Mouse (Mus musculus): ENCODE data around the gene Ppdpf. TPM values are rescaled to one million over a fixed set of nuclear protein-coding genes. Genes with fewer than 3 reads are reported as not detected.

The Ppdpf gene
- 197 TPM in 2 replicates for polyA plus RNA-seq (2015; fragmentation: Nextera tagmentation; extraction: Ambion mirVana)

DNA sequence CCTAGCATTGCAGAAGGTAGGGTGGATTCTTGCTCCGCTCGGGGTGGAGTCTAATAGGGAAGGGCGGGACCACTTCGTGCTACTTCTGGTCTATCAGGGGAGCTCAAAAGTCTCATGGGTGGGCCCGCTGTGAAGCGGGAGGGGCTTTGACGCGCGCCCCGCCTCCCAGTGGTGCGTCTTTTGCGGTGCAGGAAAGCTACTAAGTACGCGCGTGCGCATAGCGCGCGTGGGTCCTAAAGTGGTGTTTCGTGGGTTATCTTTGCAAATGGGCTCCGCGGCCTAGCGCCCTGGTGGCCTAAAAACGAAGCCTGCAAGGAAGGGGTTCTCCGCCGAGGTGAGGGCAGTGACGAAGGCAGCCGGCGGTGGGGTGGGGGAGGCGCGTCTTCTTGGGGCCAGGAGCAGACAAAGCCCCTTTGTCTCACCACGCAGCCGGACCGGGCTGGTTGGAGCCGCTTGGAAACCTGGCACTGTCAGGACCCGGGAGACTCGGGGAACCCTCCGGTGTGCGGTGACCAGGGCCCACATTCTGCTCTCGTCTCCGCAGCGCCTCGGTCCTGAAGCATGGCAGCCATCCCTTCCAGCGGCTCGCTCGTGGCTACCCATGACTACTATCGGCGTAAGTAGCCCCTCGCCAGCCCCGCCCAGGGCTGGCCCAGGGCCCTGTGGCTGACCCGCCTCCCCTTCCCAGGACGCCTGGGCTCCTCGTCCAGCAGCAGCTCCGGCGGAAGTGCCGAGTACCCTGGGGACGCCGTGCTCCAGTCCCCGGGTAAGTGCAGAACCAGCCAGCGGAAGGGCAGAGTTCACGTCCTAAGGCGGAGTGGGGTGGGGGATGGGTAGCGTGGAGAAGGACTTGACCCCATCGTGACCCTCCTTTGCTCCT, at the start of gene Ppdpf:
TSS of gene Ppdpf (plus strand) at position 127 of the 880 bp plus-strand sequence.
- Histone ChIP-seq H3K4me3 (ENCODE audit: low read depth, low read length) (peak within 1 kb of the TSS; percentile 68), H3K9ac (ENCODE audit: low read depth, low read length) (peak within 1 kb of the TSS; percentile 82), H3K27me3 (replicated peaks; ENCODE audit: control insufficient read depth, insufficient read depth, low read length) (no peaks in the 10 kb centered on the region), H3K36me3 (ENCODE audit: control insufficient read depth, insufficient read depth) (no peaks in the 10 kb centered on the region; the same call in 1 of the 2 replicates), H3K9me3 (ENCODE audit: control insufficient read depth) (no peaks in the 10 kb centered on the region), H3K4me1 (replicated peaks; ENCODE audit: control insufficient read depth, insufficient read depth, low read length) (no peaks in the 10 kb centered on the region), H3K4me2 (replicated peaks; ENCODE audit: low read depth) (peak within 1 kb of the TSS; percentile 71), H3K27ac (ENCODE audit: low read depth, low read length) (peak within 1 kb of the TSS; percentile 95)
- peak; percentile 92 for ATAC-seq
- under 1% methylated on average over 63 of the region's 64 CpGs for WGBS
- 0 out of 2 replicates have a peak, but pooled peaks have one; percentile 37 for TF ChIP-seq CTCF (IDR thresholded peaks at IDR 0.05; ENCODE audit: low read depth)

DNA sequence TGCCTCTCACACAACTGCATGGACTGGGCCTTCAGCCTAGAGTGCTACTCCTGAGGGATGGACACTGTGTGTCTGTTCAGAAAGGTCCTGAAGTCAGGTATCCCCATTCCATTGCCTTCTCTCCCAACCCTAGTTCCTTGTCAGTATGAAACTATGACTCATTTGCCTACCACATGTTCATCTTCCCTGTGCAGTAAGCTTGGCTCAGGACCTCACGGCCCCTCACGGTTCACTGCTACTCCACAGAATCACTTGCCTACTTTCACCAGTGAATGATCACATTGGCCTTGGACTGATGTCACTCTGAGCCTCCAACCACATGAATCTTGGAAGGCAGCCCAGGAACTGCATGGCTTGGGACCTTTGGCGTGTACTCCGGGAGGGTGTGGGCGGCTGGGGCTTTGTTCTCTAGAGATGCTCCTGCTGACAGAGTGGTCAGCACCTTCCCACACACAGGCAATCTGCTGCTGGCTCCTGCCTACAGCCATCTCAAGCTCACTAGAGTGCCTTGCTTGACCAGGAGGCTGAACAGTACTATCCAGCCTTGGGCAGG, 47.3 kb upstream of the Ppdpf start:
- 89% methylated on average over 5 of the region's 5 CpGs for WGBS
- ATAC-seq = no peak
- no peaks in the 10 kb centered on the region for H3K36me3 ChIP-seq (ENCODE audit: control insufficient read depth, insufficient read depth)
- no peaks in the 10 kb centered on the region for H3K4me1 ChIP-seq (replicated peaks; ENCODE audit: control insufficient read depth, insufficient read depth, low read length)
- no peak overlapping the region for H3K27ac ChIP-seq (ENCODE audit: low read depth, low read length)
- H3K9ac ChIP-seq (ENCODE audit: low read depth, low read length) = no peak overlapping the region
- no peak overlapping the region for H3K4me3 ChIP-seq (ENCODE audit: low read depth, low read length)
- TF ChIP-seq CTCF (IDR thresholded peaks at IDR 0.05; ENCODE audit: low read depth) = no peak
- no peak overlapping the region for H3K4me2 ChIP-seq (replicated peaks; ENCODE audit: low read depth)
- H3K9me3 ChIP-seq (ENCODE audit: control insufficient read depth) = no peaks in the 10 kb centered on the region
- peaks cover 35% of the 10 kb centered on the region for H3K27me3 ChIP-seq (replicated peaks; ENCODE audit: control insufficient read depth, insufficient read depth, low read length)

DNA sequence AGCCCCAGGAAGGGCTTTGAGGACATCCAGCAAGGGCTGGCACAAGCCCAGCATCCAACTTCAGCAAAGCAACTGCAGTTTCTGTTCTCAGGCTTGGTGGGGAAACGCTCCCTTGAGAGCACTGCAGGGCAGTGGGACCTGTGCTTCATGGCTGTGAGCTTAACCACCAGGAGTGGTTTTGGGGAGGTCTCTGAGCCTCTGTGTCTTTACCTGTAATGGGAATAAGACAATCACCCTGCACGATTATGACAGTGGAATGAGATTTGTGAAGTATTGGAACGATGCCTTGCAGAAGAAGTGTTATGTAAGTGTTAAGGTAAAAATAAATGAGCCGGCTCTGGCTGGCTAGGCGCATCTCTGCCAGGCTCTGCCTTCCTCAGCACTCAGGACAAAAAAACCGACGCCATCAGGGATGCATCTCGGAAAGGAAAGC, 44.3 kb upstream of the Ppdpf start:
- 68% methylated on average over 8 of the region's 8 CpGs for WGBS
- Histone ChIP-seq H3K27ac (ENCODE audit: low read depth, low read length) (no peak overlapping the region), H3K27me3 (replicated peaks; ENCODE audit: control insufficient read depth, insufficient read depth, low read length) (peaks cover 17% of the 10 kb centered on the region; the same call in 1 of the 2 replicates), H3K36me3 (ENCODE audit: control insufficient read depth, insufficient read depth) (no peaks in the 10 kb centered on the region), H3K4me2 (replicated peaks; ENCODE audit: low read depth) (no peak overlapping the region), H3K9me3 (ENCODE audit: control insufficient read depth) (no peaks in the 10 kb centered on the region), H3K9ac (ENCODE audit: low read depth, low read length) (no peak overlapping the region), H3K4me1 (replicated peaks; ENCODE audit: control insufficient read depth, insufficient read depth, low read length) (no peaks in the 10 kb centered on the region), H3K4me3 (ENCODE audit: low read depth, low read length) (no peak overlapping the region)
- no peak for ATAC-seq
- TF ChIP-seq CTCF (IDR thresholded peaks at IDR 0.05; ENCODE audit: low read depth) = no peak

DNA sequence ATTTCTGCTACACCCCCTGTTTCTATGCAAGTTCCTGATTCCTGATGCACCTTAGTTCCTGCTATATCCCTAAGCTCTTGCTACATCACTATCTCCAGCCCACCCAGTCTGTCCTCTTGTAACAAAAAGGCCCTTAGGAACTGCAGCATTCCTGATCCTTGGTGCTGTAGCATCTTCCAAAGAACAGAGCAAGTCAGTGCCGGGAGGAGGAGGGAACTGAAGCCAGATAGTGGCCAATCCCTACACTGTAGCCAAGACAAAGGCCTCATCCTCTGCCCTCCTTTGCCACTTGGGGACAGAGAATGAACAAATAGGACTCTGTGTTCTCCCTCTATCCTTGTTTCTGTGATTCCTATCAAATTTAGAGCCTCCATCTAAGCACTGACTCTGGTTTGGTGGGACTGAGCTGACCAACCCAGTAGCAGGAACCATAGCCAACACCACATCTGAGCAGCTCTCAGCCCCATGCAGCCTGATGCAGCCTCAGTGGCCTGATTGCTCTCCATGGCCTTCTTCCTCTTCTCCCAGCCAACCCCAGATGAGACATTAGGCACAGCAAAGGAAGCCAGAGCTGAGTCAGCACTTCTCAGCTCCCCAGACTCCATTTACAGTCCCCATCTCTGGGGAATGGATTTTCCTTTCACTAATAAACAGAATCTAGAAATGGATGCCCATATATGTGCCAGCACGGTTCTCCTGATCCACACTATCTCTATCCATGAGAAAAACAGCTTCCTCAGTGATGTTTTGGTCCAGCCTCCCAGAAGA, 43.4 kb upstream of the Ppdpf start:
- H3K4me2 ChIP-seq (replicated peaks; ENCODE audit: low read depth) = no peak overlapping the region
- no peak overlapping the region for H3K4me3 ChIP-seq (ENCODE audit: low read depth, low read length)
- no peaks in the 10 kb centered on the region for H3K9me3 ChIP-seq (ENCODE audit: control insufficient read depth)
- H3K27me3 ChIP-seq (replicated peaks; ENCODE audit: control insufficient read depth, insufficient read depth, low read length) = peaks cover 19% of the 10 kb centered on the region
- ATAC-seq = no peak
- 41% methylated on average over 2 of the region's 2 CpGs for WGBS
- H3K4me1 ChIP-seq (replicated peaks; ENCODE audit: control insufficient read depth, insufficient read depth, low read length) = no peaks in the 10 kb centered on the region
- TF ChIP-seq CTCF (IDR thresholded peaks at IDR 0.05; ENCODE audit: low read depth) = no peak
- no peaks in the 10 kb centered on the region for H3K36me3 ChIP-seq (ENCODE audit: control insufficient read depth, insufficient read depth)
- H3K9ac ChIP-seq (ENCODE audit: low read depth, low read length) = no peak overlapping the region
- no peak overlapping the region for H3K27ac ChIP-seq (ENCODE audit: low read depth, low read length)

DNA sequence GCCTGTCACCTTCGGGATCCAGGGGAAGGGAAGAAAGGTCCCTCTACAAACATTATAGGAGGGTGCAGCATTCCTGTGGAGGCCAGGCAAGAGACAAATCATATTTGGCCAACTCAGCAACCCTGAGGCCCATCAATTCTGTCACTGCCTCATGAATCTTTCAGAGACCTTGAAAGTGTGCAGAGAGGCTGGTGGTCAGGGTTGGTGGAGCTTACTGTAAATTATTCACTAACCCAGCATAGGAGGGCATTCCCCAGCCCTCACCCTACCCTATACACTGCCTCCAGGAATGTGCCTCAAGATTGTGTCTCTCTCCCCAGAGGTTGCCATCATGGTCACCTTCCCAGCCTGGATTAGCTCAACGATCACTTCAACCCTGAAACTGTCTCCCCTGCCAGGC, 42.4 kb upstream of the Ppdpf start:
- WGBS = 73% methylated on average over 2 of the region's 2 CpGs
- Histone ChIP-seq H3K4me2 (replicated peaks; ENCODE audit: low read depth) (no peak overlapping the region), H3K9ac (ENCODE audit: low read depth, low read length) (no peak overlapping the region), H3K4me3 (ENCODE audit: low read depth, low read length) (no peak overlapping the region), H3K27me3 (replicated peaks; ENCODE audit: control insufficient read depth, insufficient read depth, low read length) (peaks cover 20% of the 10 kb centered on the region), H3K9me3 (ENCODE audit: control insufficient read depth) (no peaks in the 10 kb centered on the region), H3K4me1 (replicated peaks; ENCODE audit: control insufficient read depth, insufficient read depth, low read length) (no peaks in the 10 kb centered on the region), H3K27ac (ENCODE audit: low read depth, low read length) (no peak overlapping the region), H3K36me3 (ENCODE audit: control insufficient read depth, insufficient read depth) (no peaks in the 10 kb centered on the region)
- ATAC-seq = no peak
- no peak for TF ChIP-seq CTCF (IDR thresholded peaks at IDR 0.05; ENCODE audit: low read depth)

Measured in intestine, postnatal 0 days (tissue).